Mouse (Mus musculus): ENCODE results near the gene Qser1.

Gene Qser1

DNA sequence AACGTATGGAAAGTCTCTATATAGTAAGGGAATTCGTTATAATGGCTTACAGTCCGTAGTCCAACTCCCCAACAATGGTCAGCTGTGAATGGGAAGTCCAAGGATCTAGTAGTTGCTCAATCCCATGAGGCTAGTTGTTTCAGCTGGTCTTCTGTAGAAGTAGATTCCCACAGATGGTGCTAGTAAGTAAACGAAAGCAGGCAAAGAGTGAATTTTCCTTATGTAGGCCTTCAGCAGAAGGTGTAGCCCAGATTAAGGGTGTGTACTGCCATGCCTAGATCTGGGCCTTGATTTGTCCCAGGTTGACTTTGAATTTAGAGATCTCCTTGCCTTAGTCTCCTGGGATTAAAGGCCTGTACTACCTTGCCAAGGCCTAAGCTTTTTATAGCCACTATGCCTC lies 100.3 kb downstream of the Qser1 start, which contains the start of gene Pin1rt1:
TSS of gene Pin1rt1 (minus strand) at position 101 of the 400 bp plus-strand sequence.
- no peak for TF ChIP-seq GATA4 (IDR thresholded peaks at IDR 0.05; ENCODE audit: insufficient replicate concordance, low read length)

DNA sequence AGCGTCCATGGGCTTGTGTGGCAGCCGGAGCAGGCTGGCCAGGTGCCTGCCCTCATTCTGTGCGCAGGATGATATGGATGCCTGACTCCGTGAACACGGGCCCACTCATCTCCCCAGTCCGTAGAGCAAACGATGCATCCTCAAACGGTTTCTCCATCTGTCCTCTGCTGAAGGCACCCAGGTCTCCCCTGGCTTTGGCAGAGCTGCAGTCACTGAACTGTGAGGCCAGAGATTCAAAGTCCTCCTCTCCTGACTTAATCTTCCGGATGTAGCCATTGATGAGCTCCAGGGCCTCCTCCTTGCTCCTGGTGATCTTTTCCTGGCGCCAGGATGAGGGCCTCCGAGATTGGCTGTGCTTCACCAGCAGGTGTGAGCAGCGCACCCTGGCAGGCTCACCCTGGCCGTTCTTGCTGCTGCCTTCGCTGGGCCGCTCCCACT lies 102.3 kb downstream of the Qser1 start:
- TF ChIP-seq GATA4 (IDR thresholded peaks at IDR 0.05; ENCODE audit: insufficient replicate concordance, low read length), result no peak

DNA sequence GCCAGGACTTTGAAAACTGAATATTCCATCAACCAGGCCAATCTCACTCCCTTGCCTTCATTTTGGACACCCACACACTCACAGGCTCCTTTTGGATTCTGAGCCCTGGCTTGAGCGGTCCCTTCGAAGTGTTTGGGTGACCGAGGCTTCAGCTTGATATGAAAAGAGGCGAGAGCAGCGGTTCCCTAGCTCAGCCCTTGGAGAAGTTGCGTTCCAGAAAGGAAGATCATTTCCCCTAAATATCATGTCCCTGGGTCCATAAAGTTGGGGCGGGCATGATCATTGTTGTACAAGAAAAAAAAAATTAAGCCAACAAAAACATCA lies 104.1 kb downstream of the Qser1 start:
- no peak for TF ChIP-seq GATA4 (IDR thresholded peaks at IDR 0.05; ENCODE audit: insufficient replicate concordance, low read length)

DNA sequence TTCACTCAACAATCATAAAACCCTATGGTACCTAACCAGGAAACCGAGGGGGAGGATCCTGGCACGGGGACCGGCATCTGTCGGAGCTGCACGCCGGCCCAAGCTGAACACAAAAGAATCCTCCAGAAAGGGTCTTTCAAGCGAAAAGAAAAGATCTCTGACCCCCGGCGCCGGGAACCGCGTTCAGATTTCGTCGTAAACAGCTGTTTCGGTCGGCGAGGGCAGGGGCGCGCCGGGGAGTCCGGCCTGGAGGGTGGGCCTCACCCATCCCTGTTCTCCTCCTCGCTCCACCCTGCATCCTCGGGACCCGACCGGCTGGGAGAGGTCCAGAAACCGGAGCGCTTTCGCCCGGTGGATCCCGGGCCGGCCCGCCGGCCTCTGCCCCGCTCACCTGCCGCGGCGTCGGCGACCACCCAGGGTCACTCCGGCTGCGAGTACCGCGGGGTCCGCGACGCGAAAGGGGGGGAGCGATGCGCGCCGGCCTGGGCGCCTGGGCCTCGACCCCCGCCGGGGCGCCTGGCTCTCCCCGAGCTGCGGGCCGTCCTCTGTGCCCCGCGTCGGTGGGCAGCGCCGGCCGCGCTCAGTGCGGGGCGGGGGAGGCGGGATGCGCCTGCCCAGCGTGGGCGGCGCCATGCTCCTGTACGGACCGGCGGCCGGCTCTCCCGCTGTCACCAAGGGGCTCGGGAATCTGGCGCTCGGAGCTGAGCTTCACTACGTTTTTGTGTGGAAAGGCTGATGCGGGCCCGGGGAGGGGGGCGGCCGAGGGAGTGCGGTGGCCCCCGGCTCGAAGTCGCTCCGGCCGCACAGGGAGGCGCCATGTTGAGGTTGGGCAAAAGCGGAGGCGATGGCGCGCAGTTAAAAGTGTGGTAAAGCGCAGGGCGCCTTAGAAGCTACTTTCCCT lies 104.7 kb downstream of the Qser1 start, which contains the start of gene Tcp11l1:
TSS of gene Tcp11l1 (minus strand) at position 585 of the 901 bp plus-strand sequence.
- no peak for TF ChIP-seq GATA4 (IDR thresholded peaks at IDR 0.05; ENCODE audit: insufficient replicate concordance, low read length)

DNA sequence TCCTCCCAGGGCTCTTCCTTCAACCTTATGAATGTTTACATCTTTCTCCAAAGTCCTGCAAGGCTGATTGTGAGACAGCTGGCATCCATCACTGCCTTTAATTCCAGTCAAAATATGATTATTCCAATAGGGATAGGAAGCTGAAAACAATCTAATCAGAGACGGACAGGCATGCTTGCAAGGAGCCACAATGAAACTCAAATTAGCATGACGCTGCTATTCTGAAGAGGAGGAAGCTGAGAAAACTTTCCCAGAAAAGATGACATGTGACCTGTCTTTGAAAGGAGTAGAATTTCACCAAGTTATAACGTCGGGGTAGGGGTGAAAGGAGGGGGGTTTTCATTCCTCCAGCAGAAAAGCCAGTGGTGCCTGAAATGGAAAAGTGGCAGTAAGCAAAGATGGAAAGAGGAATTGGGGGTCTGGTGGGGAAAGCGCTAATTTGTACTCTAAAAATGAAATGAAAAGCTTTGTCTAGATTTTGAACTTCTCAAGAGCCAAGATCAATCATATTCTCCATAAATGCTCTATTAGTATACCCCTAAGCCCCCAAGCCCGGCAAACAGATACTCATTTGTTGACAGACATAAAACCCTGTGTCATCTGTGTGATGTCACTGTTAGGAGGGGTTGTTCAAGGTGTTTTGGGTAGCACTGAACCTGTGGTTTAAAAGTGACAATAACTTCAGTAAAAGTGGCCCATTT lies 105.7 kb downstream of the Qser1 start:
- TF ChIP-seq GATA4 (IDR thresholded peaks at IDR 0.05; ENCODE audit: insufficient replicate concordance, low read length), result no peak

DNA sequence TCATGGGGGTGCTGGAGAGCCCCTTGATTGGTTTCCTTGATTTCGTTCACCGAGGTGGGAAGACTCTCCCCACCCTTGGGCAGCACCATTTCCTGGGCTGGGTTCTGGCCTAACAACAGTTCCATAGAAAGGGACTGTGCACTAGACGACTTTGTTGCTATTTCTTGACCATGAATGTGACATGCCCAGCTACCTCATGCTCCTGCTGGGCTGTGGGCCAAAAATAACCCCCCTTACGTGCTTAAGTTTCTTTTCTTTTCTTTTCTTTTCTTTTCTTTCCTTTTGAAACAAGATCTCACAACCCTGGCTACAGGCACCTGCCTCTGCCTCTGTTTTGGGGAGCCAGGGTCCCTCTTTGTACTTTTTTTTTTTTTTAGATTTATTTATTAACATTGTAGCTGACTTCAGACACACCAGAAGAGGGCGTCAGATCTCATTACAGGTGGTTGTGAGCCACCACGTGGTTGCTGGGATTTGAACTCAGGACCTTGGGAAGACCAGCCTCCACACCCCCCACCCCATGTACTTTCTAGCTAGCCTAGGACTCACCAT lies 106.7 kb downstream of the Qser1 start:
- TF ChIP-seq GATA4 (IDR thresholded peaks at IDR 0.05; ENCODE audit: insufficient replicate concordance, low read length), result no peak
